Mouse (Mus musculus) heart, postnatal 4 days (tissue): Measurements from ENCODE around the gene B4galnt1. TPM values are rescaled to one million over a fixed set of nuclear protein-coding genes. Genes with fewer than 3 reads are reported as not detected.

Experiments used
- DNase-seq: peaks from one replicate; pipeline ENCODE4 v3.0.0; 2021
- total RNA-seq, 2 experiments: library from RNA; stranded (reverse); gene quantifications; 2 replicates each; pipeline ENCODE4 v1.2.3; 2021

The B4galnt1 gene
- total RNA-seq, 2 experiments from 2014 or later, result 2.2 to 2.7 TPM

DNA sequence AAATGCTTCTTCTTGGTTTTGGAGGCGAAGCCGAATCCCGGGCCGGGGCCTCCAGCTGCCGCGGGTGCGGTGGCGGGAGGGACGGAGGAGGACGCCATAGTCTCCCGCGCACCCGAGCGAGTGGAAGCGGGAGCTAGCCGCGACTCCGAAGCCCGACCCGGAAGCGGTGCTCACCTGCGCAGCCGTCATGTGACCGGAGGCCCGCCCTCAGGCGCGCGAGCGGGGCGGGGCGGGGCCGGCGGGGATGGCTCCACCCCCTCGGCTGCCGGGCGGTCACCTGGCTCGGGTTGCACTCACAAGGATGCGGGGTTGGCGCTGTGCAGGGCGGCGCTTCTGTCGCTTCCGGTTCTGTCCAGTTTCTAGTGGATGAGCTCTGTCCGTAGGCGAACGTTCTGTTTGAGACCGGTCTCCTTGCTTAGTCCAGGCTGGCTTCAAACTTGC is 46.4 kb downstream of the B4galnt1 start, which contains the start of gene Pip4k2c:
Pip4k2c (minus strand) TSS at position 172 of the 441 bp plus-strand sequence.
- peak; percentile 89 for DNase-seq

DNA sequence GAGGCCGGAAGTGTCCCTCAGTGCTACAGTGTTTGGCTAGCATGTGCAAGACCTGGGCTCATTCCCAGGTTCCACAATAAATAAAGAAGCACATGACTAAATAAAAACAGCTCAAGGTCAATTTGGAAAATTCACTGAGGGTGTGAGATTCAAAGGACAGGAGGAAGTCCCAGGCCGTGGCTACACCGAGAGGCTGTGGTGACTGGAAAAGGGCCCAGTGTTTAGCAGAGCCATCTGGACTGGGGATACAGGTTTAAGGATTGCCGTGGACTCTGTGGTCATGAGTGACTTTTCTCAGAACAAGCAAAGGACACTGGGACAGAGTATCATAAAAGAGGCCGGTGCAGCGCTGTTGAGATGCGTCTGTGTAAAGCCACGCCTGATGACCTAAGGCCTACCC is 48.2 kb downstream of the B4galnt1 start:
- DNase-seq, result no peak

- DNase-seq, result no peak
Observed at GRCm38 (mm10) chr10:127213704-127214421, 48.8 kb downstream of the B4galnt1 start.

DNA sequence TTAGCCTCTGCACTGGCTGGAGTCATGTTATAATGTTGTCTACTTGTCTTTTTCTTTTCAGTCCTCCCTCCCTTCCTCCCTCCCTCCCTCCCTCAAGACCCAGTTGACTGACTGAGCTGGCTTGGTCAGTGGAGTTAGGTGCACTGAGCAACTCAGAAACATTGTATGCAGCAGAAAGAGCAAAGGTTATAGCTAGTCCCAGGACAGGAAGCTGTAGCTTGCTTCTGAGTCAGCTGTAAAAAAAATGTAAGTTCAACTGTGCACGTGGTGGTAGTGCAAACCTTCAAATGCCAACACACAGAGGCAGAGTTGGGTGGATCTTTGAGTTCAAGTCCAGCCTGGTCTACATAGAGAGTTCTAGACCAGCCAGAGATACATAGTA is 49.4 kb downstream of the B4galnt1 start:
- no peak for DNase-seq

DNA sequence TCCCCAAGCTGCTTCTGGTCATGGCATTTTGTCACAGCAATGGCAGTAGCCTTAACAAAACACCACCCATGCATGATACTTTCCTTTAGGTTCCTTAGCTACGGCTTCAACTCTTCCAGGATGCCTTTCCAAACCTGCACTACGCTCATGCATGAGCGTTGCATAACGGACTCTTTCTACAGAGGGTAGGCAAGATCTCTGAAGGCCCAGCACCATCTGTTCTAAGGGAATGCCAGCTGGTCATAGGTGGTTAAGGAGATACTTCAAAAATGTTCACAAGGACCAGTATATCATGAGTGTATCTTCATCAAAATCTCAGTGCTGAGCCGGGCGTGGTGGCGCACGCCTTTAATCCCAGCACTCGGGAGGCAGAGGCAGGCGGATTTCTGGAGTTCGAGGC is 51.4 kb downstream of the B4galnt1 start:
- no peak for DNase-seq

DNA sequence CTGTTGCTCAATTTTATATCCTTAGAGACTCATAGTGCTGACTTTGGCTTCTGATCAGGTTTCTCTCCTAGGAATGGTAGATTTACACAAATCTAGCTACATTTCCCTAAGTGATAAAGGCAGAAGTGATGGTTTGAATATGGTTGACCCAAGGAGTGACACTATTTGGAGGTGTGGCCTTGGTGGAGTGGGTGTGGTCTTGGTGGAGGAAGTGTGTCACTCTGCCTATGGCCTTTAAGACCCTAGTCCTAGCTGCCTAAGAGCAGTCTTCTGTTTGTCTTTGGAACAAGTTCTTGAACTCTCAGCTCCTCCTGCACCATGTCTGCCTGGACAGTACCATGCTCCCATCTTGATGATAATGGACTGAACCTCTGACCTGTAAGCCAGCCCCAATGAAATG is 52.2 kb downstream of the B4galnt1 start:
- DNase-seq, result no peak

DNA sequence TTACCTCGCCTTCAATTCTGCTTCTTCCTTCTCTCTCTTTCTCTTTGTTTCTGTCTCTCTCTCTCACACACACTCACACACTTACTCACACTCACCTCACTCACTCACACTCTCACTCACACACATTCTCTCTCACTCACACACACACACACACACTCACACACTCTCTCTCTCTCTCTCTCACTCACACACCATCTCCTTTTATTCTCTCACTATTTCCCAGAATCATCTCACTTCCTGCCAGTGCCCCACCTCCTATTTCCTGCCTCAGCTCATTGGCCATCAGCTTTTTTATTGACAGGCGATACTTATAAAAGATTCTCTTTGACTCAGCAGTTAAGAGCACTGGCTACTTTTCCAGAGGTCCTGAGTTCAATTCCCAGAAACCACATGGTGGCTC is 53.3 kb downstream of the B4galnt1 start:
- DNase-seq, result no peak

Other genes starting within 250 kb of the B4galnt1 start
- 100 to 1,000 TPM; 132 to 136 TPM for gene Ctdsp2, start 186.5 kb upstream of the B4galnt1 start, total RNA-seq
- under 1 TPM; 0.10 to 0.23 TPM for gene Avil, start 164.5 kb upstream of the B4galnt1 start, total RNA-seq
- 10 to 100 TPM; 65.1 to 68.0 TPM for gene Tsfm, start 134.4 kb upstream of the B4galnt1 start, total RNA-seq
- 10 to 100 TPM; 11.5 TPM for gene Mettl1, start 123.8 kb upstream of the B4galnt1 start, total RNA-seq
- under 1 TPM; 0.18 to 0.29 TPM for gene Eef1akmt3, start 123.7 kb upstream of the B4galnt1 start, total RNA-seq
- gene Cyp27b1, start 117.0 kb upstream of the B4galnt1 start, total RNA-seq, result under 1 TPM in 1 of 2 experiments, not detected in 1; 0.45 TPM
- 1 to 10 TPM; 1.7 to 1.8 TPM for gene March9, start 105.0 kb upstream of the B4galnt1 start, total RNA-seq
- 100 to 1,000 TPM; 289 to 314 TPM for gene Cdk4, start 101.7 kb upstream of the B4galnt1 start, total RNA-seq
- gene Tspan31, start 95.0 kb upstream of the B4galnt1 start, total RNA-seq, result 10 to 100 TPM; 49.2 to 49.7 TPM
- 1 to 10 TPM; 2.1 to 2.8 TPM for gene Agap2, start 89.9 kb upstream of the B4galnt1 start, total RNA-seq
- 10 to 100 TPM; 33.0 to 35.4 TPM for gene Os9, start 44.1 kb upstream of the B4galnt1 start, total RNA-seq
- 10 to 100 TPM; 25.7 to 31.8 TPM for gene Slc26a10, start 15.4 kb downstream of the B4galnt1 start, total RNA-seq
- gene Arhgef25, start 24.9 kb downstream of the B4galnt1 start, total RNA-seq, result 10 to 100 TPM; 19.9 to 21.0 TPM
- gene Dtx3, start 30.5 kb downstream of the B4galnt1 start, total RNA-seq, result 10 to 100 TPM; 50.0 to 53.8 TPM
- 10 to 100 TPM; 25.7 to 26.6 TPM for gene Pip4k2c, start 46.4 kb downstream of the B4galnt1 start, total RNA-seq
- gene Kif5a, start 98.1 kb downstream of the B4galnt1 start, total RNA-seq, result 1 to 10 TPM in 1 of 2 experiments, under 1 TPM in 1; 0.70 to 1.2 TPM
- gene Dctn2, start 101.1 kb downstream of the B4galnt1 start, total RNA-seq, result 100 to 1,000 TPM; 151 to 159 TPM
- 10 to 100 TPM; 41.7 to 43.2 TPM for gene Mbd6, start 123.8 kb downstream of the B4galnt1 start, total RNA-seq
- gene Mars, start 146.6 kb downstream of the B4galnt1 start, total RNA-seq, result 10 to 100 TPM; 49.6 to 50.1 TPM
- 1 to 10 TPM; 2.0 to 2.9 TPM for gene Arhgap9, start 156.7 kb downstream of the B4galnt1 start, total RNA-seq
- gene Gli1, start 176.7 kb downstream of the B4galnt1 start, total RNA-seq, result 1 to 10 TPM; 4.0 to 4.1 TPM
- not detected for gene Inhbe, start 189.2 kb downstream of the B4galnt1 start, total RNA-seq
- not detected for gene Inhbc, start 205.2 kb downstream of the B4galnt1 start, total RNA-seq
- 100 to 1,000 TPM; 115 to 116 TPM for gene R3hdm2, start 215.1 kb downstream of the B4galnt1 start, total RNA-seq